In the genomic region with DNA sequence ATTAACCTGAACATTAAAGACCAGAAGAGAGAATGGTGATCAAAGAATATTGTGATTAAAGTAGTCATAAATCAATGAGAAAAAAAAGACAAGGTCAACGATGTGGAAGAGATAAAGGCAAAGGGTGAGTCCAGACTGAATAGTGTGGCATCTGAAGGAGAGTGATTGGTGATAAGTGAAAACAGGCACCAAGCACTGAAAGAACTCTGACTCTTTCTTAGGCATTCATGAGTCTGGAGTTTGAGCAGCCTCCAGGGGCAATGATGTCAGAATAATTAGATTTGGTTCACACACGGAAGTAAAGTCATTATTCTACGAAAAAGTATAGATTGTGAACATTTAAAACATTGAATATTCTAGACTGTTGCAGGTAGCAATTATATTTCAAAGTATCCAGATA, we compare ENCODE assay signal across 24 mouse cellular contexts.
DNase-seq lines count a peak whose midpoint lies in the region; ATAC-seq and TF ChIP-seq lines count a peak whose summit lies in the region.
"Had no signal": no experiment of that assay in that cellular context is flagged by ENCODE, and none has a peak within 500 bp of the region (broad histone marks: within the 10 kb centered on the region; RNA-seq: fewer than 3 reads in every experiment).

No protein-coding gene starts in this region.

- no peaks in the 10 kb centered on the region for H3K4me1 ChIP-seq in forebrain, embryonic 12.5 days
- 0 out of 2 replicates have a peak, but pooled peaks cover 6% of the 10 kb centered on the region for H3K4me1 ChIP-seq in forebrain, embryonic 10.5 days
- no peaks in the 10 kb centered on the region for H3K4me1 ChIP-seq in midbrain, embryonic 12.5 days
- no peaks in the 10 kb centered on the region for H3K4me1 ChIP-seq in midbrain, embryonic 16.5 days (ENCODE audit: control insufficient read depth, insufficient read depth, low read length)
- H3K4me1 ChIP-seq: embryonic facial prominence, embryonic 15.5 days; forebrain, embryonic 13.5 days; heart, embryonic 10.5 days; hindbrain, embryonic 13.5 days; intestine, embryonic 15.5 days had no signal

- no peaks in the 10 kb centered on the region for H3K36me3 ChIP-seq in forebrain, embryonic 12.5 days (replicated peaks)
- no peaks in the 10 kb centered on the region for H3K36me3 ChIP-seq in forebrain, embryonic 10.5 days (replicated peaks)
- no peaks in the 10 kb centered on the region for H3K36me3 ChIP-seq in midbrain, embryonic 12.5 days
- no peaks in the 10 kb centered on the region for H3K36me3 ChIP-seq in midbrain, embryonic 16.5 days (ENCODE audit: control insufficient read depth, insufficient read depth, low read length)
- H3K36me3 ChIP-seq: embryonic facial prominence, embryonic 15.5 days; heart, embryonic 10.5 days; hindbrain, embryonic 13.5 days; intestine, embryonic 15.5 days had no signal

- no peak overlapping the region for H3K27ac ChIP-seq in forebrain, embryonic 12.5 days
- H3K27ac ChIP-seq in forebrain, embryonic 10.5 days = no peak overlapping the region
- H3K27ac ChIP-seq in midbrain, embryonic 12.5 days (replicated peaks) = no peak overlapping the region
- no peak overlapping the region for H3K27ac ChIP-seq in midbrain, embryonic 16.5 days (ENCODE audit: low read length)
- H3K27ac ChIP-seq: embryonic facial prominence, embryonic 15.5 days; forebrain, embryonic 13.5 days; heart, embryonic 10.5 days; hindbrain, embryonic 13.5 days; intestine, embryonic 15.5 days had no signal

- TF ChIP-seq CTCF in brain, embryonic 14.5 days (IDR thresholded peaks at IDR 0.05; ENCODE audit: borderline replicate concordance, extremely low read depth, insufficient read depth, insufficient read length) = no peak

- no peaks in the 10 kb centered on the region for H3K9me3 ChIP-seq in forebrain, embryonic 12.5 days
- H3K9me3 ChIP-seq in forebrain, embryonic 10.5 days = no peaks in the 10 kb centered on the region
- no peaks in the 10 kb centered on the region for H3K9me3 ChIP-seq in midbrain, embryonic 12.5 days
- no peaks in the 10 kb centered on the region for H3K9me3 ChIP-seq in midbrain, embryonic 16.5 days (replicated peaks; ENCODE audit: control insufficient read depth, low read length, poor library complexity, severe bottlenecking)
- H3K9me3 ChIP-seq: embryonic facial prominence, embryonic 15.5 days; forebrain, embryonic 13.5 days; heart, embryonic 10.5 days; hindbrain, embryonic 13.5 days; intestine, embryonic 15.5 days had no signal

- H3K27me3 ChIP-seq in forebrain, embryonic 12.5 days = no peaks in the 10 kb centered on the region
- H3K27me3 ChIP-seq in forebrain, embryonic 10.5 days (ENCODE audit: poor library complexity, severe bottlenecking) = no peaks in the 10 kb centered on the region
- H3K27me3 ChIP-seq in midbrain, embryonic 12.5 days = no peaks in the 10 kb centered on the region
- H3K27me3 ChIP-seq in midbrain, embryonic 16.5 days (ENCODE audit: control insufficient read depth, insufficient read depth, low read depth, low read length) = no peaks in the 10 kb centered on the region
- H3K27me3 ChIP-seq: CH12.LX; embryonic facial prominence, embryonic 15.5 days; forebrain, embryonic 13.5 days; hindbrain, embryonic 13.5 days; intestine, embryonic 15.5 days; Patski had no signal

- TF ChIP-seq POLR2A in brain, embryonic 14.5 days (IDR thresholded peaks at IDR 0.05; ENCODE audit: borderline replicate concordance, extremely low read depth, insufficient read depth, insufficient read length, poor library complexity, severe bottlenecking) = no peak

- no peak overlapping the region for H3K9ac ChIP-seq in forebrain, embryonic 12.5 days
- H3K9ac ChIP-seq in midbrain, embryonic 12.5 days (replicated peaks) = no peak overlapping the region
- no peak overlapping the region for H3K9ac ChIP-seq in midbrain, embryonic 16.5 days (ENCODE audit: low read depth, low read length)
- H3K9ac ChIP-seq: embryonic facial prominence, embryonic 15.5 days; forebrain, embryonic 13.5 days; hindbrain, embryonic 13.5 days; intestine, embryonic 15.5 days had no signal

- no peak overlapping the region for H3K4me3 ChIP-seq in forebrain, embryonic 12.5 days (replicated peaks)
- H3K4me3 ChIP-seq in forebrain, embryonic 10.5 days = no peak overlapping the region
- H3K4me3 ChIP-seq in midbrain, embryonic 12.5 days = no peak overlapping the region
- H3K4me3 ChIP-seq in midbrain, embryonic 16.5 days (ENCODE audit: low read depth, low read length) = no peak overlapping the region
- H3K4me3 ChIP-seq: embryonic facial prominence, embryonic 15.5 days; erythroblast, embryonic 14.5 days; forebrain, embryonic 13.5 days; heart, embryonic 10.5 days; hindbrain, embryonic 13.5 days; intestine, embryonic 15.5 days had no signal

- DNase-seq in forebrain, embryonic 10.5 days (ENCODE audit: extremely low spot score, low spot score) = no peak
- peak; percentile 41 for DNase-seq in brain, embryonic 14.5 days (ENCODE audit: low read depth)
- DNase-seq in embryo, embryonic 10.5 days (ENCODE audit: low spot score) = peak; percentile 56
- no peak for DNase-seq in urinary bladder, postnatal 25 days (ENCODE audit: low spot score)
- DNase-seq: adrenal gland, postnatal 14 days; cerebellum, adult 18-20 months; cerebellum, adult 9-11 months; cerebellum, postnatal 36 days; gastrocnemius, postnatal 10 days; heart, adult 18-20 months; heart, postnatal 10 days; heart, postnatal 4 days had no signal

- ATAC-seq in forebrain, embryonic 12.5 days (ENCODE audit: low FRiP score) = peak; percentile 58
- 0 out of 2 replicates have a peak, but pooled peaks have one; percentile 34 for ATAC-seq in midbrain, embryonic 12.5 days (ENCODE audit: low FRiP score, low read depth)
- ATAC-seq in midbrain, embryonic 16.5 days = no peak
- ATAC-seq: activated CD4-positive, CD25-positive, alpha-beta regulatory T cell, adult 4 months; forebrain, embryonic 13.5 days; intestine, embryonic 15.5 days; Patski had no signal

- WGBS in forebrain, embryonic 12.5 days = 36% methylated on average over 3 of the region's 3 CpGs
- 51% methylated on average over 3 of the region's 3 CpGs for WGBS in forebrain, embryonic 10.5 days
- WGBS in midbrain, embryonic 12.5 days = 59% methylated on average over 3 of the region's 3 CpGs
- WGBS in midbrain, embryonic 16.5 days = 50% methylated on average over 3 of the region's 3 CpGs

- no peak overlapping the region for H3K4me2 ChIP-seq in forebrain, embryonic 12.5 days
- no peak overlapping the region for H3K4me2 ChIP-seq in midbrain, embryonic 12.5 days (replicated peaks)
- no peak overlapping the region for H3K4me2 ChIP-seq in midbrain, embryonic 16.5 days (ENCODE audit: low read length)
- H3K4me2 ChIP-seq: embryonic facial prominence, embryonic 15.5 days; forebrain, embryonic 13.5 days; hindbrain, embryonic 13.5 days; intestine, embryonic 15.5 days had no signal

Comparison
In these comparisons a context has a peak if more than half of its experiments do, and no peak if none do; other contexts are left out.
1. DNase-seq: peak in brain, embryonic 14.5 days (single experiment) and embryo, embryonic 10.5 days (single experiment); none in forebrain, embryonic 10.5 days (single experiment) and urinary bladder, postnatal 25 days (single experiment).